Mouse (Mus musculus) kidney, embryonic 15.5 days (tissue): ENCODE data around the gene Mpdu1. TPM values are rescaled to one million over a fixed set of nuclear protein-coding genes. Genes with fewer than 3 reads are reported as not detected.
A peak's percentile ranks its signal among the peaks of the same experiment; 100 is the strongest.

Experiments used
- ATAC-seq: fragments of 200-750 bp; cut with Nextera tagmentation; replicated peaks from 2 replicates; pipeline ENCODE4 v1.8.0; 2017; ENCODE audit warnings: moderate TSS enrichment; ENCODE audit not compliant: low FRiP score
- H3K27ac ChIP-seq: fragments of 300-500 bp; sonication (generic); 2 replicates; pipeline ENCODE4 v1.5.1; 2015; ENCODE audit warnings: mild to moderate bottlenecking, inconsistent platforms
- H3K27me3 ChIP-seq: fragments of 300-500 bp; sonication (generic); 2 replicates; pipeline ENCODE4 v1.6.1; 2015; ENCODE audit warnings: inconsistent platforms
- H3K36me3 ChIP-seq: fragments of 300-500 bp; sonication (generic); 2 replicates; pipeline ENCODE4 v1.6.1; 2015; ENCODE audit warnings: inconsistent platforms
- H3K4me1 ChIP-seq: fragments of 300-500 bp; sonication (generic); 2 replicates; pipeline ENCODE4 v1.6.1; 2015; ENCODE audit warnings: inconsistent platforms
- H3K4me2 ChIP-seq: fragments of 300-500 bp; sonication (generic); 2 replicates; pipeline ENCODE4 v1.6.1; 2015; ENCODE audit warnings: moderate library complexity, mild to moderate bottlenecking, inconsistent platforms
- H3K4me3 ChIP-seq: fragments of 300-500 bp; sonication (generic); replicated peaks from 2 replicates; pipeline ENCODE4 v1.5.1; 2015; ENCODE audit warnings: mild to moderate bottlenecking, inconsistent platforms
- H3K9ac ChIP-seq: fragments of 300-500 bp; sonication (generic); 2 replicates; pipeline ENCODE4 v1.6.1; 2015; ENCODE audit warnings: mild to moderate bottlenecking, inconsistent platforms
- H3K9me3 ChIP-seq: fragments of 300-500 bp; sonication (generic); replicated peaks from 2 replicates; pipeline ENCODE4 v1.6.1; 2016; ENCODE audit warnings: inconsistent platforms
- WGBS: fragments of 180-500 bp; shearing (Covaris S2); methylation state at CpG from one replicate; pipeline ENCODE4 v1.1.7; 2015; ENCODE audit warnings: mixed read lengths; 5-methylcytosine and 5-hydroxymethylcytosine counted together
- polyA plus RNA-seq: library from polyadenylated mRNA; unstranded; fragments of >200 nt; fragmentation: Nextera tagmentation; extraction: Ambion mirVana; gene quantifications from 2 replicates; pipeline ENCODE4 v1.2.1, GENCODE M21; 2015

Gene Mpdu1
- polyA plus RNA-seq, 1 experiment from 2014 or later, result 78.0 TPM

DNA sequence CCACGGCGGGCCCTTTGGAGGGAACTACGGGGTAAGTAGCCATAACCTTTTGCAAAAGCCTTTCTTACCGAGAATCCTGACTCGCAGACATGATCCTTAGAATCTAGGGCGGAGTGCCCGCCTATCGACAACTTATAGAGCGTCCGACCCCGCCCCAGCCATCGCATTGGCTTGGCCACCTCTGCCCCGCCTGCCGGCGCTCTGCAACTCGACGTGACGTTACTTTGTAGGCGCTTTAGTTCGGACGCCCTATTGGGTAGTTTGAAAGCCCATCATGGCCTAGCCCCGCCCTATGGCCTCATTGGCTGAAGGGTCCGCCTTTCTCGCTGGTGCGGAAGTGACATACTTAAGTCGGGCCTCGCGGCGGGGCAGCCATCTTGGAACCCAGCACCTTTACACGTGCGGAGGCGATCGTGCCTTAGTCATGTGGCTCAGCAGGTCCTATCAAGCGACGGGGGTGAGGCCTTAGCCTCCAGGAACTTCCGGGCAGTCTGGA lies 9.8 kb upstream of the Mpdu1 start, which contains the start of gene Eif4a1:
TSS of gene Eif4a1 (minus strand) at position 213 of the 496 bp plus-strand sequence.
- Histone ChIP-seq H3K27ac (peak within 1 kb of the TSS; percentile 97), H3K36me3 (peaks cover 85% of the 10 kb centered on the region), H3K9me3 (no peaks in the 10 kb centered on the region), H3K27me3 (no peaks in the 10 kb centered on the region), H3K4me3 (peak within 1 kb of the TSS; percentile 100), H3K4me1 (peaks cover 36% of the 10 kb centered on the region), H3K9ac (peak within 1 kb of the TSS; percentile 100), H3K4me2 (peak within 1 kb of the TSS; percentile 70)
- peak; percentile 98 for ATAC-seq
- under 1% methylated on average over 36 of the region's 36 CpGs for WGBS

DNA sequence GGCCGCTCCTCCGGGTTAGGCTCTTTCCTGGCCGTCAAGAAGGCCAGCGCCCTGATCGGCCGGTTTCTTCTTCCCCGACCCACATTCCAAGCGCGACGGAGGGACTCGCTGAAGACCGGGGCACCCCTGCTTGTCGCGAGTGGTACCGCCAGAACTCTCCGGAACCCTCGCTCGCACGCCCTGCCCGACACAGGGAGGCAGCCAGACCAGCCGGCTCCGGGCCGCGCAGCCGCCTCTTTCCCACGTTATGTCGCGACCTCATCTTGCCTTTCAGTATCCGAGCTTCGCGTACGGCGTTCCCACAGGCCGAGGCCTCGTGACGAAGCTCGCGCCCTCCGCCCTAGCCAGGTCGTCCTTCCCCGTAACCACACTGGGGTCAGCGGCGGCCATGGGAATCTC lies 9.3 kb upstream of the Mpdu1 start:
- WGBS, result under 1% methylated on average over 43 of the region's 43 CpGs

DNA sequence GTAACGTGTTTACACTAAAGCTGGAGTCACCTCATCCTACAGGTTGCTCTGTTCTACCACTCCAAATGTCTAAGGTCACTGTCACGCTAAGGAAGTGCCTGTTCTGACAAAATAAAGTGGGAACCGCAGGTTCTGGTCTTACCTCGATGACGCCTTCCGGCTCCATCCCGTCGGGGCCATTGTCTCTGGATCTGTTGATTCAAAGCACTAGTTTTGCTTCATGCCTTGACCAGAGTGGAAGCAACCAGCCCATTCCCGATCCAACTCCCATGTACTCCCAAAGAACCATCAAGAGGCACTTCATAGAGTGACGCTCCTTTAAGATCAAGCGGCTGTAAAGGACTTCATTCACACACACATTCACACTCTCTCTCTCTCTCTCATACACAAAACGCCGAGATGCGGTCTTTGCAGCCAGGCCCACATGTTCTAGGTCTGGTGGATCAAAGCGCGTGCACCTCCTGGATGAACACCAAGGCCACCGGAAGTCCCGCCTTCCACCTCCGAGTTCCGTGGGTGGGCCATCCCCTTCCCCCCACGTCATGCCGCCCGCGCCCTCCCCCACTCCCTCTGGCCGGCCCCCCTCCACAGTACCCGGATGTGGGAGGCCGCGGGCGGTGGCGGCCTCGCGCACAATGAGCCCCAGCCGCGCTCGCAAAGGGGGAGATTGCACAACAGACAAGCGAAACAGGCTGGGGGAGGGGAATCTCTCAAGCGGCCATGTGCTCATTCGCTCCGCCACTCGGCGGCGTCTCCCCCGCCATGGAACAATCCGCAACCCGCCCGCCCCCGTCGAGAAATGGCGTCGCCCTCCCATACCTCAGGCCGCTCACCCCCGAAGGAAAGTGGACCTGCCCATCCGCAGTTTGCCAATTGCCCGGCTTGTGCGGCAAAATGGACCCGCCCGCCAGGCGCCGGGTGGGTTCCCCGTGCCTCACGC lies 8.6 kb upstream of the Mpdu1 start:
- Histone ChIP-seq H3K4me1 (peaks cover 36% of the 10 kb centered on the region), H3K9me3 (no peaks in the 10 kb centered on the region), H3K9ac (peak overlapping the region; percentile 100), H3K36me3 (peaks cover 84% of the 10 kb centered on the region), H3K27ac (peak overlapping the region; percentile 97), H3K4me2 (peak overlapping the region; percentile 70), H3K4me3 (peak overlapping the region; percentile 100), H3K27me3 (no peaks in the 10 kb centered on the region)
- WGBS, result under 1% methylated on average over 50 of the region's 61 CpGs
- ATAC-seq, result peak; percentile 61

More for the DNA sequence above, 9.3 kb upstream of the Mpdu1 start:
- H3K27me3 ChIP-seq, result no peaks in the 10 kb centered on the region
- peak overlapping the region; percentile 97 for H3K27ac ChIP-seq
- H3K4me3 ChIP-seq, result peak overlapping the region; percentile 100
- ATAC-seq, result peak; percentile 5; the same call in 1 of the 2 replicates
- H3K9me3 ChIP-seq, result no peaks in the 10 kb centered on the region
- peaks cover 36% of the 10 kb centered on the region for H3K4me1 ChIP-seq
- H3K36me3 ChIP-seq, result peaks cover 84% of the 10 kb centered on the region
- peak overlapping the region; percentile 70 for H3K4me2 ChIP-seq
- H3K9ac ChIP-seq, result peak overlapping the region; percentile 100

DNA sequence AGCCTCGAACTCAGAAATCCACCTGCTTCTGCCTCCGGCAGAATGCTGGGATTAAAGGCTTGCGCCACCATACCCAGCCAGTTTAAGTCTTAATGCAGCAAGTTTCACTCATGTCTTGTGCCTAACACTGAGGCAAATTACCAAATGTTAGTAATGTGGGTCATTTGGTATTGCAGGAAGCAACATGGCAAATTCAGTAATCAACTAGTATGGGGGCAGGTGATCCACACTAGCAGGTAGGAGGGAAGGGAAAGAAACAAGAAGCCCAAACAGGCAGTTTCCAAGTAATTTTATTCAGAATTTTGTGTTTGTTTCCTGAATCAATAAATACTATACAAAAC lies 4.2 kb upstream of the Mpdu1 start:
- H3K36me3 ChIP-seq, result peaks cover 78% of the 10 kb centered on the region
- H3K4me1 ChIP-seq, result peaks cover 40% of the 10 kb centered on the region
- ATAC-seq, result no peak
- H3K27me3 ChIP-seq, result no peaks in the 10 kb centered on the region
- H3K4me3 ChIP-seq, result no peak overlapping the region
- 89% methylated on average over 3 of the region's 3 CpGs for WGBS
- H3K27ac ChIP-seq, result peak overlapping the region; percentile 58; the same call in 1 of the 2 replicates
- no peak overlapping the region for H3K4me2 ChIP-seq
- H3K9me3 ChIP-seq, result no peaks in the 10 kb centered on the region
- no peak overlapping the region for H3K9ac ChIP-seq

DNA sequence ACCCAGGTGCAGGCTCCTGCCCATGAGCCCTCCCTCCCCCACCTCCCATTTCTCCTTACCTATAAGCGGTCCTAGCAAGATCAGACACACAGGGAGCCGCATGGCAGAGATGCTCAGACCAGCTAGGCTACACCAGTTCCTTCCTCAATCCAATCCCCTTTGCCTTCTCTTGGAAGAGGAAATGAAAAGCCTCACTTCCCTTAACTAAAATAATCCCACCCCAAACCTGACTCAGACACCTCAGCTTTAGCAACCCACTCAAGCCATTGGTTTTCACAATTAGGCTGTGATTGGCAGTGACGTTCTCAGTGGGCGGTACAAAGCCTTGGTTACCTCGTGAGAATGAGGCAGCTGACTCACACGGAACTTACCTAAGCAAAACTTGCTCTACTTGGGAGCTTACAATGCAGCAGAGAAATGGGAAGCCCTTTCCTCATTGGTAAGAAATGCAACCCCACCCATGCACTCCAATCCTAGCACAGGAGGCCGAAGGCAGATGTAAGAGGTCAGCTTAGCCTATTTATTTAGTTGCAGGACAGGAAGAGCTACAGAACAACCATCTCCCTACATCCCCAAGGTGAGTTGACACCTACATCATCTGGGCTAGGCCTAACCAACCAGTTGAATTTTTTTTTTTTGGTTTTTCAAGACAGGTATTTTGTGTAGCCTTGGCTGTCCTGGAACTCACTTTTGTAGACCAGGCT lies 3.7 kb upstream of the Mpdu1 start, which contains the start of gene Cd68:
TSS of gene Cd68 (minus strand) at position 193 of the 704 bp plus-strand sequence.
- H3K9ac ChIP-seq, result no peak within 1 kb of the TSS
- H3K4me2 ChIP-seq, result no peak within 1 kb of the TSS
- H3K36me3 ChIP-seq, result peaks cover 78% of the 10 kb centered on the region
- no peaks in the 10 kb centered on the region for H3K9me3 ChIP-seq
- H3K4me1 ChIP-seq, result peaks cover 45% of the 10 kb centered on the region
- no peaks in the 10 kb centered on the region for H3K27me3 ChIP-seq
- H3K4me3 ChIP-seq, result no peak within 1 kb of the TSS
- H3K27ac ChIP-seq, result peak within 1 kb of the TSS; percentile 58; the same call in 1 of the 2 replicates
- WGBS, result 37% methylated on average over 7 of the region's 7 CpGs
- no peak for ATAC-seq

DNA sequence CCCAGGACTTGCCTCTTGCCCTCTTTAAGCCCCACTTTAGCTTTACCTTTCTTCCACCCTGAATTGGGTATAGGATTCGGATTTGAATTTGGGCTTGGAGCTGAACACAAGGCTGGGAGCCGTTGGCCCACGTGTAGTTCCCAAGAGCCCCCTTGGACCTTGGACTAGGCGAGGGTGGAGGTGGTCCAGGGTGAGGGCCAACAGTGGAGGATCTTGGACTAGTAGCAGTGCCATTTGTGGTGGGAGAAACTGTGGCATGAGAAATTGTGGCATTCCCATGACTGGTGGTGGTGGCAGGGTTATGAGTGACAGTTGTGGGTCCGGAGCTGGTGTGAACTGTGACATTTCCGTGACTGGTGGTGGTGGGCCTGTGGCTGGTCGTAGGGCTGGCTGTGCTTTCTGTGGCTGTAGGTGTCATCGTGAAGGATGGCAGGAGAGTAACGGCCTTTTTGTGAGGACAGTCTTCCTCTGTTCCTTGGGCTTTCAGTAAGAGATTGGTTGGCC lies 3.1 kb upstream of the Mpdu1 start:
- Histone ChIP-seq H3K4me3 (no peak overlapping the region), H3K27me3 (no peaks in the 10 kb centered on the region), H3K9ac (no peak overlapping the region), H3K27ac (peak overlapping the region; percentile 58; the same call in 1 of the 2 replicates), H3K36me3 (peaks cover 73% of the 10 kb centered on the region), H3K9me3 (no peaks in the 10 kb centered on the region), H3K4me2 (no peak overlapping the region), H3K4me1 (peaks cover 47% of the 10 kb centered on the region)
- no peak for ATAC-seq
- WGBS, result 70% methylated on average over 9 of the region's 9 CpGs

DNA sequence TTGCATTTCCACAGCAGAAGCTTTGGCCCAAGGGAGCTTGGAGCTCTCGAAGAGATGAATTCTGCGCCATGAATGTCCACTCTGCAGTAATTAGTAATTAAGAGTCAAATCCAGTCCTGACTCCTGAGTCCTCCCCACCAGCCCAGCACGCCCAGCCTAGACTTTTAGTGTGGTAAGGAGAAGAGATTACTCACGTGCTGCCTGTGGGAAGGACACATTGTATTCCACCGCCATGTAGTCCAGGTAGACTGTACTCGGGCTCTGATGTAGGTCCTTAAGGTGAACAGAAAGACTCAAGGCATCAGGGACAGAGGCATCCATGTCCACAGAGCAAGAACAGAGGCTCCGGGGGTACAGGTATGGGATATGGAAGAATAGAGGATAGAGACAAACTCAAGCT lies 2.4 kb upstream of the Mpdu1 start:
- Histone ChIP-seq H3K4me1 (peaks cover 43% of the 10 kb centered on the region), H3K4me3 (no peak overlapping the region), H3K27me3 (no peaks in the 10 kb centered on the region), H3K4me2 (no peak overlapping the region), H3K9ac (no peak overlapping the region), H3K36me3 (peaks cover 68% of the 10 kb centered on the region), H3K27ac (no peak overlapping the region), H3K9me3 (no peaks in the 10 kb centered on the region)
- WGBS, result 91% methylated on average over 7 of the region's 7 CpGs
- no peak for ATAC-seq

DNA sequence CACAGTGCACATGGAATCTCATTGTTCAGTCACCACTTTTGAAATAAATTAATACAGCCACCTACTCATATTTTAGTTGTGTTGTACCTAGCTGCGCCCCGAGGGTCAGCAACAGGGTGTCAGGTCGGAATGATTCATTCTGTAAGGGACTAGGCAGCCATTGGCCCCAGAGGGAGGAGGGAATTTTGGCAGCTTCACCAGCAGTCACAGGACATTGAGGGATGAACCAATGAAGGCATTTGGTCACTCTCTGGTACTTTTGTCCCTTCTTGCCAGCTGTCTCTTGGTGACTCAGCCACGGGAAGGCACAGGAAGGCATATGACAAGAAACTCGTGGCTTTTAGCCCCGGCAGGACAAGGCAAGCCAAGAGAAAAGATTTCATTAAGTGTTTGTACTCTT lies 1.4 kb upstream of the Mpdu1 start:
- Histone ChIP-seq H3K36me3 (peaks cover 66% of the 10 kb centered on the region), H3K27ac (peak overlapping the region; percentile 97), H3K9me3 (no peaks in the 10 kb centered on the region), H3K4me1 (peaks cover 33% of the 10 kb centered on the region), H3K4me2 (no peak overlapping the region), H3K9ac (no peak overlapping the region), H3K27me3 (no peaks in the 10 kb centered on the region), H3K4me3 (no peak overlapping the region)
- ATAC-seq, result no peak
- 85% methylated on average over 6 of the region's 6 CpGs for WGBS

DNA sequence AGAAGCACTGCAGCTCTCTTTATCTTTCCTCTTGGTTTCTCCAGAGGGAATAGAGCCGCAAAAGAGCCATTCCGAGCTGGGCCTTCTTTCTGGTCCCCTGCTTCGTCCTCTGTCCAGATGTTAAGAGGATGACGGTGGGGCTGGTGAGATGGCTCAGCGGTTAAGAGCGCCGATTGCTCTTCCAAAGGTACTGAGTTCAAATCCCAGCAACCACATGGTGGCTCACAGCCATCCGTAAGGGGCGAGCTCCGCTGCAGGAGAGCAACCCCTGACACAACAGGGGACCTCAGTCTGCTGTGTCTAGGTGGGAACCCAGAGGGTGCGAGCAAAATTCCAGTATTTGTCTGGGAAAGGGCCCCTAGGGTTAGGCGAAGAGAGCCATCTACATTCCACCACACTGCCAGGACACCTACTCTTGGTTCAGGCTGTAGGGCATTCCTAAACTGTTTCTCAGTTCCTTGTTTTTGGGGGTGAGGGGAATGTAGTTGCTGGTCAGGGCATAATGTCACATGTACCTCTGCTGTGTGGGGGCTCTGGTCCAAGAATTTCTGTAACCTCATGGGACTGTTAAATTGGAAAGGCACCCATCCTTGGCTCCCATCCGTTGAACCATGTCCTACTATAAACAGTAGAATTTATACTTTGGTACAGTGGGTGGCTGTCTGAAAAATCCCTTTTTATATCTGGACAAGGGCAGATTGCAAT lies 677 bp upstream of the Mpdu1 start:
- Histone ChIP-seq H3K9me3 (no peaks in the 10 kb centered on the region), H3K27ac (peak overlapping the region; percentile 97), H3K27me3 (no peaks in the 10 kb centered on the region), H3K4me1 (peaks cover 28% of the 10 kb centered on the region), H3K36me3 (peaks cover 66% of the 10 kb centered on the region), H3K4me2 (peak overlapping the region; percentile 59), H3K9ac (peak overlapping the region; percentile 56), H3K4me3 (peak overlapping the region; percentile 67)
- 63% methylated on average over 13 of the region's 13 CpGs for WGBS
- ATAC-seq, result 0 out of 2 replicates have a peak, but pooled peaks have one; percentile 2

DNA sequence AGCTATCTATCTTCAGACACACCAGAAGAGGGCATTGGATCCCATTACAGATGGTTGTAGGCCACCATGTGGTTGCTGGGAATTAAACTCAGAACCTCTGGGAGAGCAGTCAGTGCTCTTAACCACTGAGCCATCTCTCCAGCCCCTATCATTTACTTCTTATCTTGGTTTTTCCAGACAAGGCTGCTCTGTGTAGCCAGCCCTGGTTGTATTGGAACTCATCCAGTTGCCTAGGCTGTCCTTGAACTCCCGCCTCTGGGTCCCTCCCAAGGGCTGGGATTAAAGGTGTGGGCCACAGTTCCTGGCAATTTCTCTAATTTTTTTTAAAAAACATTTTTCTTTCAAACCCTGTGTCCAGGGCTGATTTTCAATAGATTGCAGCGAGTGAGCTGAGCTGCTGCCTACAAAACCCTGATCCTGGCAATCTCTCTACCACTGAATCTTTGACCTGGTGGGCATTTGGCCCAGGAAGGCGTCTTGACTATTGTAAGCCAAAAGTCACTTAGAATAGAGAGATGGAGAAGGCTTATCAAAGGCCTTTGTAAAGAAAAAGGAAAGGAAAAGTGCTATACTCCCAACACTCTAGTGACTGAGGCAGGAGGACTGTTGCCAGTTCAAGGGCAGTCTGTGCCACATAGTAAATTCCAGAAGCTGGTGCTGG lies 1.1 kb downstream of the Mpdu1 start:
- Histone ChIP-seq H3K4me1 (peaks cover 36% of the 10 kb centered on the region), H3K36me3 (peaks cover 64% of the 10 kb centered on the region), H3K9me3 (no peaks in the 10 kb centered on the region), H3K27ac (peak overlapping the region; percentile 97), H3K4me2 (peak overlapping the region; percentile 59), H3K4me3 (peak overlapping the region; percentile 67), H3K9ac (peak overlapping the region; percentile 56), H3K27me3 (no peaks in the 10 kb centered on the region)
- WGBS, result 83% methylated on average over 3 of the region's 3 CpGs
- ATAC-seq, result no peak

DNA sequence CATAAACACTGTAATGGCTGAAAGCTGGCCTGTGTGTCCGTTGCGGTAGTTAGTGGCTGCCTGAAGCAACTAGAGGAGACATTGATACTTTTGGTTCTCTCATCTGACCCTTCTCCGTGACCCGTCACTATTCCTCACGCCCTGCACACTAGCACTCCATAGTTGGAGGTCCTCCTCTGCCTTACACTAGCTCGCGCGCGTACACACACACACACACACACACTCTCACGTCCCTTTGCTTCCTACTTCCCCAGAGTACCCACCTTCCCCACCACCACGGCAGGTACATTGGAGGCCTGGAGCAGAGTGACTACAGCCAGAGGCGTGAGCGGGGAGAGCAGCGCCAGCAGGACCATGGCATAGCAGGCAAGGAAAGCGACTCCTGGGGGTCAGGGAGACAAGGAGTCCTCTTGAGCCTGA lies 5.0 kb downstream of the Mpdu1 start:
- peaks cover 46% of the 10 kb centered on the region for H3K4me1 ChIP-seq
- ATAC-seq, result no peak
- H3K27ac ChIP-seq, result no peak overlapping the region
- no peak overlapping the region for H3K4me3 ChIP-seq
- WGBS, result 77% methylated on average over 15 of the region's 15 CpGs
- H3K9me3 ChIP-seq, result no peaks in the 10 kb centered on the region
- H3K4me2 ChIP-seq, result no peak overlapping the region
- no peaks in the 10 kb centered on the region for H3K27me3 ChIP-seq
- no peak overlapping the region for H3K9ac ChIP-seq
- peaks cover 64% of the 10 kb centered on the region for H3K36me3 ChIP-seq
